Comparison of ENCODE assay signal across 9 mouse cellular contexts in the genomic region with DNA sequence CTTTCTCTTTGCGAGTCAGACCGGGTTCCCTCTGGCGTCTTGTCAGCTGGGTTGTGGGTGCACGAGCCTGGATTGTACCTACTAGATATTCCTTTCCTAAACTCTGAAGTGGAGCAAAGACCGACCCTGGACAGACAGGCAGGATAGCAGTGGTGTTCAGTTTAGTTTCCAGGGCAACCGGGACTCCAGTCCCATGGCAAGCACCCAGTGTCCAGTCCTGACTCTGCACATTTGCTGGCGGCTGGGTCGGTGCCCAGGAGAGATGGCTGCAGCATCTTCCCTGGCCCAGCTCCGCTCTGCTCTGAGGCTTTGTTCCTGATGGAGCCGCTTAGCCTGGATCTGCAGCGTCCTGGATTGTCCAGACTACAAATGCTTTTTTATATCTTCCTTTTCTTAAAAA.
A peak's percentile ranks its signal among the peaks of the same experiment; 100 is the strongest.
DNase-seq lines count a peak whose midpoint lies in the region; ATAC-seq lines count a peak whose summit lies in the region.
"Had no signal": no experiment of that assay in that cellular context is flagged by ENCODE, and none has a peak within 500 bp of the region (broad histone marks: within the 10 kb centered on the region; RNA-seq: fewer than 3 reads in every experiment).

No protein-coding gene starts in this region.

- no peaks in the 10 kb centered on the region for H3K9me3 ChIP-seq in midbrain, embryonic 16.5 days (replicated peaks; ENCODE audit: control insufficient read depth, low read length, poor library complexity, severe bottlenecking)
- H3K9me3 ChIP-seq: heart, embryonic 15.5 days had no signal

- WGBS in midbrain, embryonic 16.5 days, result 46% methylated on average over 11 of the region's 11 CpGs

- H3K27me3 ChIP-seq in midbrain, embryonic 16.5 days (ENCODE audit: control insufficient read depth, insufficient read depth, low read depth, low read length), result no peaks in the 10 kb centered on the region

- DNase-seq in frontal cortex, postnatal 14 days (ENCODE audit: low spot score in 2 of 2), result no peak
- peak; percentile 18 for DNase-seq in R1 (ENCODE audit: low read depth, low spot score)
- peak; percentile 73 for DNase-seq in gastrocnemius, adult 18-20 months (ENCODE audit: low spot score)
- peak; percentile 71 for DNase-seq in kidney, adult 9 months
- no peak for DNase-seq in spleen, adult 12 weeks (ENCODE audit: low spot score)
- DNase-seq in c-Kit-positive CD71-positive TER-119-positive erythroid progenitor cells, embryonic 14.5 days (ENCODE audit: low spot score), result no peak

- H3K4me2 ChIP-seq in midbrain, embryonic 16.5 days (ENCODE audit: low read length), result no peak overlapping the region
- H3K4me2 ChIP-seq: heart, embryonic 15.5 days had no signal

- ATAC-seq in frontal cortex, adult (ENCODE audit: low TSS enrichment), result peak; percentile 59
- peak; percentile 59; the same call in 1 of the 2 replicates for ATAC-seq in midbrain, embryonic 16.5 days

- H3K27ac ChIP-seq in midbrain, embryonic 16.5 days (ENCODE audit: low read length), result no peak overlapping the region
- H3K27ac ChIP-seq: heart, embryonic 15.5 days had no signal

- 0 out of 2 replicates have a peak overlapping the region, but pooled peaks have one; percentile 35 for H3K9ac ChIP-seq in midbrain, embryonic 16.5 days (ENCODE audit: low read depth, low read length)
- H3K9ac ChIP-seq: heart, embryonic 15.5 days had no signal

- peaks cover 16% of the 10 kb centered on the region for H3K4me1 ChIP-seq in midbrain, embryonic 16.5 days (ENCODE audit: control insufficient read depth, insufficient read depth, low read length)

- H3K4me3 ChIP-seq in midbrain, embryonic 16.5 days (ENCODE audit: low read depth, low read length), result no peak overlapping the region
- H3K4me3 ChIP-seq: heart, embryonic 15.5 days had no signal

- H3K36me3 ChIP-seq in midbrain, embryonic 16.5 days (ENCODE audit: control insufficient read depth, insufficient read depth, low read length), result no peaks in the 10 kb centered on the region
- H3K36me3 ChIP-seq: heart, embryonic 15.5 days had no signal

Comparison
In these comparisons a context has a peak if more than half of its experiments do, and no peak if none do; other contexts are left out.
1. DNase-seq: peak in R1 (single experiment), gastrocnemius, adult 18-20 months (single experiment) and kidney, adult 9 months (single experiment); none in frontal cortex, postnatal 14 days (0 of 2), spleen, adult 12 weeks (single experiment) and c-Kit-positive CD71-positive TER-119-positive erythroid progenitor cells, embryonic 14.5 days (single experiment).